Mouse (Mus musculus): ENCODE measurements around the gene Vmn1r57. TPM values are rescaled to one million over a fixed set of nuclear protein-coding genes. Genes with fewer than 3 reads are reported as not detected.

The Vmn1r57 gene
- polyA plus RNA-seq (2012; rRNA removed), result not detected in 2 replicates

GRCm38 (mm10) chr7:5218193-5218592 is at the start of gene Vmn1r57:
Vmn1r57 (plus strand) TSS chr7:5218493.

DNA sequence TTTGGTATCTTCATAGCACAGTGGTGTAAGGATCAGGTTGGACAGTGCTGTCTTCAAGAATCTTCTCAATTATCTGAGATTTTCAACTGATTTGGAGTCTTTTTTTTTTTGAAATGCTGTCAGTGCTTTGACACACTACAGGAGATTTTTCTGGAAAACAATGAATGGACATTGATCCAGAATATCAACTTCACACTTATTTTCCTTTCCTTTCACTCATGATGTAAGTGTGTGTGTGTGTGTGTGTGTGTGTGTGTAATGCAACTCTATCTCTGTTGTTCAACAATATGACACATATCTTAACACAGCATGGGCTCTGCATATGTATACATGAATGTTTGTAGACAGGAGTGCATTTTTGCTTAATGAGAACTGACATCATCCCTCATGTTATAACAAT is 21.6 kb upstream of the Vmn1r57 start, which contains the start of gene Vmn1r56:
TSS of gene Vmn1r56 (minus strand) at position 101 of the 400 bp plus-strand sequence.

Other genes starting within 250 kb of the Vmn1r57 start
- 0.12 and 0.40 TPM in 2 replicates for gene Sbk3, start 247.3 kb upstream of the Vmn1r57 start, polyA plus RNA-seq (2012; rRNA removed)
- 58.0 and 73.6 TPM in 2 replicates for gene Zfp579, start 222.3 kb upstream of the Vmn1r57 start, polyA plus RNA-seq (2012; rRNA removed)
- gene Zfp524, start 204.1 kb upstream of the Vmn1r57 start, polyA plus RNA-seq (2012; rRNA removed), result 21.3 and 34.0 TPM in 2 replicates
- gene Fiz1, start 203.8 kb upstream of the Vmn1r57 start, polyA plus RNA-seq (2012; rRNA removed), result 13.2 and 13.7 TPM in 2 replicates
- 0.17 TPM in 1 of 2 replicates, not detected in the other for gene Gm44973, start 203.0 kb upstream of the Vmn1r57 start, polyA plus RNA-seq (2012; rRNA removed)
- gene Zfp865, start 198.1 kb upstream of the Vmn1r57 start, polyA plus RNA-seq (2012; rRNA removed), result 16.3 and 18.3 TPM in 2 replicates
- 2.9 and 4.2 TPM in 2 replicates for gene Ccdc106, start 197.9 kb upstream of the Vmn1r57 start, polyA plus RNA-seq (2012; rRNA removed)
- not detected in 2 replicates for gene 4632433K11Rik, start 184.4 kb upstream of the Vmn1r57 start, polyA plus RNA-seq (2012; rRNA removed)
- 2.6 and 2.8 TPM in 2 replicates for gene Zfp784, start 180.0 kb upstream of the Vmn1r57 start, polyA plus RNA-seq (2012; rRNA removed)
- 13.4 and 37.9 TPM in 2 replicates for gene Zfp580, start 167.0 kb upstream of the Vmn1r57 start, polyA plus RNA-seq (2012; rRNA removed)
- 49.3 and 66.5 TPM in 2 replicates for gene U2af2, start 156.3 kb upstream of the Vmn1r57 start, polyA plus RNA-seq (2012; rRNA removed)
- gene Epn1, start 138.3 kb upstream of the Vmn1r57 start, polyA plus RNA-seq (2012; rRNA removed), result 186 and 241 TPM in 2 replicates
- not detected in 2 replicates for gene Rfpl4, start 101.5 kb upstream of the Vmn1r57 start, polyA plus RNA-seq (2012; rRNA removed)
- gene Rasl2-9, start 92.5 kb upstream of the Vmn1r57 start, polyA plus RNA-seq (2012; rRNA removed), result not detected in 2 replicates
- not detected in 2 replicates for gene Vmn1r55, start 68.8 kb upstream of the Vmn1r57 start, polyA plus RNA-seq (2012; rRNA removed)
- not detected in 2 replicates for gene Vmn1r56, start 21.7 kb upstream of the Vmn1r57 start, polyA plus RNA-seq (2012; rRNA removed)
- not detected in 2 replicates for gene Gm5065, start 132.0 kb downstream of the Vmn1r57 start, polyA plus RNA-seq (2012; rRNA removed)
- gene Nlrp2, start 132.5 kb downstream of the Vmn1r57 start, polyA plus RNA-seq (2012; rRNA removed), result not detected in 2 replicates
- not detected in 2 replicates for gene Vmn1r58, start 194.9 kb downstream of the Vmn1r57 start, polyA plus RNA-seq (2012; rRNA removed)
- gene Vmn1r59, start 238.3 kb downstream of the Vmn1r57 start, polyA plus RNA-seq (2012; rRNA removed), result not detected in 2 replicates

All from stomach, adult 2 months (tissue).